Mouse (Mus musculus) embryo, embryonic 11 days (tissue): ENCODE measurements around the gene Ksr2.

ENCODE experiments used
- DNase-seq: peaks from one replicate; pipeline ENCODE4 v3.0.0-alpha.2; 2015

Gene Ksr2

DNA sequence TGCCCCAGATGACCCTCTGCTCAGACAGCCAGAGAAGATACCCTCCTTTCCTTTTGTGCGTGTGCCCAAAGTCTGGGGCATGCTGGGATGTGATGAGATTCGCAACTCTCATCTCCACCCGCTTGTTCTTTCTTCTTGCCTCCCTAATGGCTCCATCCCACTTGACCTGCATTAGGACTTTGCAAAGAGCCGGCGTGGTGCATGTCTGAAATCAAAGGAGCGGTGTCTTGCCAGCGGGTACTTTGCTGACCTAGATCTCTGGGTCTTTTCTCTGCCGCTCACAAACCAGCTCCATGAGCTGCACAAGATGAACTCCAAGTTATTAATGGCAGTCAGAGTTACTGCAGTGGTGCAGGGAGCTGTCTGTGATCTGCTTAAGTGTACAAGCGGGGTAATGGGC, 290.6 kb downstream of the Ksr2 start:
- no peak for DNase-seq

DNA sequence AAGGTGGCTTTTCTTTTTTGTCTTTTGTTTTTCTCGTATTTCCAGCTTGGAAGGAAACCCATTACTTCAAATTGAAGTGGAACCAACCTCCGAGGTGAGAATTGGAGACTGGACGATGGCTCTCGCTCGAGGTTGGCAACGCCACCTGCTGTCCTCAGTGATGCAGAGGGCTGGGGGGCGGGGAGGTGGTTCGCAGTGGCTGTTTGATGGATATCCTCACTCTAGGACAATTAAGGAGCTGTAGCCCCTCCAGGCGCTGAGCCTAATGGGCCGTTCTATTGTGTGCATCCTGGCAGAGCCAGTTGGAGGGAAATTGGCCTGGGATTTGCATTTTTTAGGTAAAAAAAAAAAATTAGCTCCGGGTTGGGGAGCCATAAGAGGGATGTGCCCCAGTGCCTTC, 292.8 kb downstream of the Ksr2 start:
- peak; percentile 32 for DNase-seq

DNA sequence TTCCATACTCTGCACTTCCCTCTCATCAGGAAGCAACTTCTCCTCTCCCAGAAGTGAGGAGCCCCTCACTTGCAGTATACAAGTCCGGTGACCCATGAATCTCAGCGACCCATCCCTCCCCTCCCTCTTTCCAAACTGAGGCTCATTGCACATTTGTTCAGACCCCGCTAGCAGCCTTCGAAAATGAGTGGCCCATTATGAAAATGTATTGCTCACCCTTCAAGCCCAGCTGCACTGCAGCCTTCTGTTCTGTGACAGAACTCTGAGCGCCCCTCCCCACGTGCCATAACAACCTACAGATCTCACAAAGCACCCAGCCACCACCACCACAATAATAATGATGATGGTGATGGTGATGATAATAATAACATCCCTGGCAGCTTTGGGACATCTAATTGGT, 295.5 kb downstream of the Ksr2 start:
- DNase-seq: no peak

DNA sequence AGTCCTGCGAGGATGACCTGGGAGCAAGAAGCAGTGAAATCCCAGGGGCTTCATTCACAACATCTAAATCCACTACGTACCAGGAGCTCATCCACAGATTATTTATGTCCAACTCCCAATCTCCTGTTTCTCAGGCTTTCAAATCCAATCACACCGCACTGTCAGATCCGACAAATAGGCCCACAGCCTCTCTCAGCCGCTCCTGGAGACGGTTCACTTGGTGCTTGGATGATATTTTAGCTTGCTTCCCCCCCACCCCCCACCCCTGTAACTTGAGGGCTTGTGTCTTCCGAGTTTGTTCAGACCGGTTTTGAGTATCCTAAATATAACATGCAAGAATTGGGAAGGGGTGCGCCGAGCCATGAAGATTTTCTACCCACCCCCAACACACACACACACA, 297.8 kb downstream of the Ksr2 start:
- no peak for DNase-seq

DNA sequence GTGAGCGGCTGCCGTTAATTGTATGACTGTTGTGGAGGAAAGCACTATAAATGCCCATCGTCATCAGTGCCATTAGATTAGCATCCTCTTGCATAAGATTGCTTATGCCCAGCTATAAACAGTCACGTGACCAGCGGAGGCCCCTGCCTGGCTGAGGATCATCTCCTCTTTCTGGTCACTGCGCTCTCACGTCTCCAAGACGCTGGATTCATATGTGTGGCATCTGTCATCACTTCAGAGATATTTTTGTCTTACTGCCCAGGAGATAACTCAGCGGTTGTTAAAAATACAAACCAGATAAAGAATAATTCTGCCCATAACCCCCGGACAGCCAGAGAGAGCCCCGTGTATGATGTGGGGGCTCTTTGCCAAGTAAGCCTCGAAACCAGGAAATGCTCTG, 298.4 kb downstream of the Ksr2 start:
- DNase-seq: no peak

DNA sequence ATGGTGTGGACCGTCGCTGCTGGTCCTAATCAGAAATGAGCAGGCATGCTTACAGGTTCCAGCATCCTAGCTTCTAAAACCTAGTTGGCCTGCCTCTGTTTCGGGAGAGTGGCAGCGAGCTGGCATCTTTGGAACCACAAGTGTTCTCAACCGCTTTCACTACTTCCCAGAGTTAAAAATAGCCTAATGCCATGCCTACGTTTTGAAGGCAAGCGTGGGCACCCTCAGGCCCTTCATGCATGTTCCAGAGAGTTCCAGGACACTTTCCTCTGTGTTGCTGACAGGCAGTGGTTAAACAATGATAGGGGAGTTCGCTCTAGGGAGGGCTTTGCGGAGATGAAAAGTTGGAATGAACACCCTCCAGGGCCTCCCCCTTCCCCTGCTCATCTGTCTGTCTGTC, 303.3 kb downstream of the Ksr2 start:
- no peak for DNase-seq

DNA sequence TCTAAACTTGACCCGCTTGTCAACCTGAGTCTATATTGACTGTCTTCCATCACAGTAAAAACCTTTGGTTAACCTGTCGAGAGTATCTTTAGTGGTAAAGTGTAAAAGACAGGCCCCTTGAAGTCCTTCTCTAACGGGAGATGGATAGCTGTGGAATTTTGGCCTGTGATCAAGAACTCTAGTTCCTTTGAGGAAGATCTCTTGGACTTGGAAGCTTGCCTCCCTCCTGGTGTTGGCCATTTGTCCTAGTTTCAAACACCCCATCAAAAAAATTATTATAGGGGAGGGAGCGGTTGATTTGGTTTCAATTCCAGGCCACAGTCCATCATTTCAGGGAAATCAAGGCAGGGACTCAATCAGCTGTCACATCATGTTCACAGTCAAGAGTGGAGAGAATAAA, 309.5 kb downstream of the Ksr2 start:
- DNase-seq: no peak

DNA sequence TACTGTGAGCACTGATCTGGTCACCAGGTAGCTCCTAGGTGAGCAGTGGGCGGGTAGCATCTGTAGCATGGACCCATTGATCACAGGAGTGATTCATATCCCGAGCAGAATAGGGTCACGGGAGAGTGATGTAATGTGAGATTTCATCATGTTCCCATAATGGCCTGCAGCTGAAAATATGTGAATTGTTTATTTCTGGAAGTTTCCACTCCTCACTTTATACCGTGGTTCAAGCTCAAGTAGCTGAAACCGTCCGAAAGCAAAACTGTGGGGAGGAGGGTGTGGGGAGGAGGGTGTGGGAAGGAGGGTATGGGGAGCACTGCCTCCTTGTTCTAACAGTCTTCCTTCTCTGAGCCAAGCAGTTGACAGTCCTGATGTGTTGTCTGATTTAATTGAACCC, 312.7 kb downstream of the Ksr2 start:
- DNase-seq: no peak

DNA sequence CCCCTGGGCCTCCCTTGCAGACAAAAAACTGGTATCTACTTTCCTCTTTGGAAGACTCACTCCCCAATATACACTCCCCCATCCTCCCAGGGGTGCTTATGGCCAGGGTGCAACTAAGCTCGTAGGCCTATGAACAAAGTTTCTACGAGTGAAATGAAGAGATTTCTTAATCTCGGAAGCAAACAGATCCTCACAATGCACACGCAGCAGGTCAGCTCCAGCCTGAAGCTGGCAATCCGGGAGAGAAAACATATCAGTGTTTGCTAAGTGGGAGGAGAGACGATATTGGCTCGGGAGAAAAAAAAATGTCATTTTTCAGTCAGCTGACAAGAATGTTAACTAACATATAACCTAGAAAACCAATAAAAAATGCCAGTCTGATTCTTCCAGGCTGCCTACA, 313.3 kb downstream of the Ksr2 start:
- no peak for DNase-seq

DNA sequence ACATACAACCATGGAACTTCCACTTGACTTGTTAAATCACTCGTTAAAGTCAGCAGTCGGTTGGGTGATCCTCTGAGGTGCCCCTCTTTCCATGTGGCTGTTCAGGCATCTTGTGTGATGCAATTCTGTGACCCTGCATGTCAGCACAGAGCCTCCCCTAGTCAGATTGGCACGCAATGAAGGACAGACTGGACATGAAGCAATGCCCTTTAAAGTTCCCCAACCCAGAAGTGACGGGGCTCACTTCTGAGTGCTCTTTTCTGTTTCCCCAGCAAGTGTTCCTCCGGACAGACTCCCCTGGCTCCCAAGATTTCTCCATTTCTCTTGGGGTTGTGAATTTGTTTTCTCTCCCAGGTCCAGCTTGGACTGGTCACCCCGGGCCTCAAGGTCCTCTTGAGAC, 317.5 kb downstream of the Ksr2 start:
- no peak for DNase-seq

DNA sequence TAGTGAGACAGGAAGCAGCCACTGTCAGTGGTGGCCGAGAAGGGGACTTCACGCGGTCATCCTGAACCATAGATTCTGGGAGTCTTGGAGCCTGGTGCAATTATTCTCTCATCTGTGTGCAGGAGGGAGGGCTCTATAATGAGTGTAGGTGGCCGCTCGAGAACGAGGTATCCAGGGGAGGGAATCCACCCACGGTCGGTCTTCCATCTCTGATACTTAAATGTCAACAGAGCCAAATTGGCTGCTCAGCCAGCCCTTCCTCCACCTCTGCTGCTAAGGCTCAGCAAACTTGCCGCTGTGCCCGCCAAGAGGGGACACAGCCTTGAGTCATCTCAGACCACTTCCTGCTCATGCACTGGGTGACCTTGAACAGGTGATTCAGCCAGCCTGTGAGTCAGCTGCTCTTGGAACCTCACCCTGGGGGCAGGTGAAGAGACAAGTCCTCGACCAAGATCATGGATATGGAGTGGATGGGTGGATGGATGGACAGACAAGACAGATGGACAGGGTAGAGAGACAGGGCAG, 330.9 kb downstream of the Ksr2 start:
- DNase-seq: no peak

DNA sequence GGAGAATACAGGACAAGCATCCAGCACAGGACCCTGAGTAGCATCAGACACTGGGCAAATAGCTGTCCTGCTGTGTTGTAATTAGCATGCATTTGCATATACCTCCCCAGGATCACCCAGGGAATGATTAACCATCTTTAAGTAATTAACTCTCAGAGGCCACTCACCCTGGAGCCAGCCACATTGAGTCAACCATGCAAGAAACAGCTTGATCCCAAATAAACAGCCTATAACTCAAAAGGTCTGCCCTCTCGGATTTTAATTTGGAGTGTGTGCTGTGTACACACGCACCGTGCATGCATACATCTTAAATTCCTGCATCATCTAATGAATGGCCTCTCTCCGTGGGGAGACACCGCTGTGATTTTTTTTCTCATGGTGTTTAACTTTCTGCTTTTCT, 335.6 kb downstream of the Ksr2 start:
- DNase-seq: no peak

DNA sequence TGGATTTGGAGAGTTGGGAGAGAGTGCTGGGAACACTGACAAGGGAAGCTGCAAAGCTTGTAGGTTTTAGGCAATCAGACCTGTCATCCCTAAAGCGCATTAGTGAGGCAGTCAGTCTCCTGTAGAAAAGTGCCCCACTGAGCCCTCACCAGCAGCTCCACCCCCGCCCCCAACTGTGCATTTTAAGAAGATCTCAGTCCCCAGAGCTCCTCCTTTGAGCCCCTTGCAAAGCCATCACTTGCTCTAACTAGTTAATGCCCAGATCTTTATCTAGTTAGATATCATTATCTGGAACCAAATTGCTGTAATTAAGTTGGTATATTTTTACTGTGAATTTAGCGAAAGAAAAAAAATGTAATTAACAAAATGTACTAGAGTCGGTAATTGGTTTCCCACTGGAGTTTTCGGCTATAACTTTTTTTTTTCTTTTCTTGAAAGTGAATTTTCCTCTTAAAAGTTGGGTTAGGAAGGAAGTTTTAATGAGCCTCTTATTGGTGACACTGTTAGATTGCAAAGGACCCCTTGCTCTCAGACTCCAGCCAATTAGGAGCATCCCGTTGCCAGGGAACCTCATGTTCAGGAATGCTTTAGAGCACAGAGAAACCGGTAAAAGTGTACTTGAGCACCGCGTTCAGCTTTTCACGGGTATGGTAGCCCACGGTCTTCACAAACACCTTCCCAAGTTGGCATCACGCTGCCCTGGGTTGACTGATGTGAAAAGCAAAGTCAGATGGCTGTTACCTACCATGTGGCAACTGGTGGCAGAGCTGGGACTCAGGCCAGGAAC, 344.1 kb downstream of the Ksr2 start:
- DNase-seq: peak; percentile 32

DNA sequence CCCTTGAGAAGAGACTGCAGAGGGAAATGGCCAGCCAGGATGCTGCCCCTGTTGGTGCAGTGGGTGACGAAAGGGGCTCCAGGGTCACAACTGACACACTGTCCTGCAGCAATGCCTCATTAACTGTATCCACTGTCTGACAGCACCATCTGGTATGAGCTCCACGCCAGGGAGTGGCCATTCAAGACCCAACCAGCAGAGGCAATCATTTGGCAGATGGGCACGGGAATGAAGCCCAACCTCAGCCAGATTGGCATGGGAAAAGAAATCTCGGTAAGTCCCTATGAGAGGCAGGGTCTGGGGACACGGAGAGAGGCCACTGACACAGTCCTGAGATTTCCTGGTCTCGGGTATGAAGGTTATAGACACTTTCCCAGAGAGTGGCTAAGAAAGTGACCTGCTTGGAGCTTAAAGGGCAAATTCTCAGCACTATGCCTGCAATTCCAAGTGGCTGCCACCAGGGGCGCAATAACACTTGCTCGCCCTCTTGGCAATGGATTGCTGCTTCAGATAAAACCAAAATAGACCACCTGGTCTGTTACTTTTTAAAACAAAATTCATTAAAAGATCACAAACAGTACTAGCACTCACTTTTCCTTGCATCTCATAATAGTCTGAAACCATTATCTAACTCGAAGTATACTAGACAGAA, 347.5 kb downstream of the Ksr2 start:
- DNase-seq: no peak

DNA sequence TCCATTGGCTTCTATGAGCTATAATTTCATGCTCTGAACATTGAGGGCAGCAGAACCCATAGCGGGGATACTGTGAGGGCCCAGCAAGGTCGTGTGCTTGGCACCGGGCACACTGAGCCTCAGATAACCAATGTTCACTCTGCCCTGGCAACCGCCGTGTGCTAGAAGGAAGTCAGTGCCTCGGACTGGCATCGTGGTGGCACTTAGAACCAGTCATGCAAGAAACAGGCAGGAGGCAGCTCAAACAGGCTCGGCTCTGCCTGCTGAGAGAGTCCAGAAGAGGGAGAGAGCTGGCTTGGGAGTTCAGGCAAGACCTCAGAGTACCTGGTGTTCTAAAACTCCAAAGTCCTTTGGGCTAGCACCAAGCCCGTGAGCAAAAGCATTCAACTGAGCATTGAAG, 350.7 kb downstream of the Ksr2 start:
- DNase-seq: no peak

DNA sequence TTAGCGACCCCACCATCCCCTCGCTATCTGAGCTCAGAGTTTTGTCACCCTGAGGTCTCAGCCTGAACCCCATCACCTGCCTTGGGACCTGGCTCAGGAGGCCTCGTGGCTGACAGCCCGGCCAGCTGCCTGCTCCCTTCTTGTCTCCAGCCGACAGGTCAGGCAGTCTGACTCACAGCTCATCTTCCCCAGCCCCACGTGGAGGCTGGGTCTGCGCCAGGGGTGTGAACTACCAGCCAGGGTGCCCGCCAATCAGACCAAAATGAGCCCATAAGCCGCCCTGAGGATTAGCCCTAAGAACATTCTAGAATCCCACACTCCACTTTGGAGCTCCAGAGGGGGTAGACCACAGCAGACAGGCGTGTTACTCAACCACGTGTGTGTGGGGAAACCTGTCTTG, 365.4 kb downstream of the Ksr2 start:
- no peak for DNase-seq

DNA sequence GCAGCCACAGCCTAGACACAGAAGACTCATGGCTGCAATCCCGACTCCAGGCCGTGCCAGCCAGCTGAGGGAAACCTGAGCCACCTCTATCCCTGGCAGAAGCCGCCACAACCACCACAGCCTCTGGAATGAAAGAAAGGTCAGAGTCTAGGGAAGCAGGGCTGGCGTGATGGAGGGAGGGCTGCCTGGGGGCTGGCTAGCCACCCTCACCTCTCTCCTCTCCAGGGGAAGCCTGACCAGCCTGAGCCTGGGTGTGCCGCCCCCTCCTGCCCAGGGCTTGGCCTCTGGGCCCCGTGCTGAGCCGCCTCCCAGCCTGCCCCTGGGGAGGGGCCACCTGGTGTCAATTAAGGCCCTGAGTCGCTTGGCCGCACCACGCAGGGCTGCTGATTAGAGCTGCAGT, 366.9 kb downstream of the Ksr2 start, which contains the start of gene Nos1:
Gene Nos1 (plus strand): TSS at position 352 of the 400 bp plus-strand sequence.
- peak; percentile 62 for DNase-seq

DNA sequence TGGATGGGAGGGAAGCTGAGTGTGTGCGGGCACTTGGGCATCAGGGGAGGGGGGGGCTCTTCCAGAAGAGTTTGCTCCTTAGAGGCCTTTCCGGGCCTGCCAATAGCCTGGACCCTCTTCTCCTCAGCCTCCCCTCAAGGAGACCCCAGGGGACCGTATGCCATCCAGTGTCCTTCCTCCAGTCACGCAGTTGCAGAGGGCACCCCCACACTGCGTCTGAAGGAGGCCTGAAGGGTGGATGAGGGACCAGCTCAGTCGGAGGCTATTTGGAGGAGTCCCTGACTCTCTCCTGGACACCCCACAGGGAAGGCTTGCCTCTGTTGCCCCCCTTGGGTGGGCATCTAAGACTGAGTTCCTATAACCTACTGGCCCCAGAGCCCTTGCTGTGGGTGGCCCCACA, 367.4 kb downstream of the Ksr2 start:
- no peak for DNase-seq

DNA sequence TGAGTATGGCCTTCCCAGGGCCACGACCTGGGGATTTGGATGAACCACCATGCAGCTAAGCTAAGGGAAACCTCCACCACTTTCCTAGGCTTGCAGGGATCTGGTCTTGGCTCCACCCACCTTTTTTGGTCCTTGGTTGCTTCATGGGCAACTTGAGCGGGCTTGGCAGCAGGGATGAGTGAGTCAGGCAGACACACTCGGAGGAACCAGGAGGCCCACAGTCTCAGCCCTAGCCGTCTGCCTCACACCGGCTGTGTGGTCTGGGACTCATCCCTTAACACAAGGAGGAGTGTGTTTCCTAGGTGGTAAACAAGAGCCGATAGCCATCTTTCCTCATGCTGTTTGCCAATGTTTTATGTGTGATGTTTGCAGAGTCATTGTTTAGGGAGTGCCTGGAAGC, 376.3 kb downstream of the Ksr2 start:
- DNase-seq: no peak

DNA sequence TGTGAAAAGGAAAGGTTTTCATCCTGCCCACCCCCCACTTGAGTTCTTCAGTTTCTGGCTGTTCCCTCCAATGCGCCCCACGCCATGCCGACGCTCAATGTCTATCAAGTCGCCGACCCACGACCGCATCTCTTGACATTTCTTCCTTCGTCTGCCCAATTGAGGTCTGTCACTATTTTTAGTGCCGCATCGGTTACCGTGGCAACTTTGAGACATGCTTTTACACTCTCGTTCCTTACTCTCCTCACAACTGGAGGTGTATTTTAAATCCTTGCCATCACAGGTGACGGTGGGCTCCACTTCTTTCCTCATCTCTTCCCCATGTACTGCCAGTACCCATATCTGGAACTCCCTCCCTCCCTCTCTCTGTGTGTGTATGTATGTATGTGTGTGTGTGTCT, 378.1 kb downstream of the Ksr2 start:
- no peak for DNase-seq

DNA sequence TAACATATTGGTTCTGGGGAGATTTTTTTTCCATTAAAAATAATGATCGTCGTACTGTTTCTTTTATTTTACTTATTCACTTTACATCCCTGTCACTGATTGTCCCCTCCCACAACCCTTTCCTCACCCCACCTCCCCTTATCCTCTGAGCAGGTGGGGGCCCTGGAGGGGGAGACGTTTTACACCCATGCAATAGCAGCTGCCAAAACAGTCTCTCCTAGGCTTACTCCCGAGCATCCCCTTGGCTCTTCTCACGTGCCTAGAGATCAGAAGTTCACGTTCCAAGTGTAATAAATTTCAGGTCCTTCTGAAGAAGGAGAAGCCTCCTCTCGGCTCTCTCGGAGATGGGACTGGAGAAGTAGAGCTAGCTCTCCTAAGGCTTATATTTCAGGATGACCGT, 387.0 kb downstream of the Ksr2 start:
- DNase-seq: no peak

DNA sequence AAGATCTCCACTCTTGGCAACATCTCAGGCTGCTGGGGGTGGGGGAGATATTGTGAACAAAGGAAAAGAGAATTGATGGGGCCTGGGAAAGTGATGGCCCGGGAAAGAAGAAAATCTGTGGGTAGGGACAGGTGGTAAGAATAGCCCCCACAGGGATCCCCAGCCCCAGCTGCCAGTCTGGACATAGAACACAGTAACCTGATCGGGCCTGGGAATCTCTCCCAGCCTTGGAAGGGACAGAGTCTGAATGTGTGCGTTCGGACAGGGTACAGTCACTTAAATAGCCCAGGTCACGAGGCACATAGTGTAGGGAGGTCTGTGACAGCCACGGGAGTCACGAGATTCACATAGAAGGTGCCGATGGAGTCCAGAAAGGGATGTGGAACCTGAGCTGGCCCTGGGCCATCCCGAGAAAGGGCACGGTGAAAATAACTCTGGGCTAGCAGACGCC, 388.3 kb downstream of the Ksr2 start:
- DNase-seq: no peak

DNA sequence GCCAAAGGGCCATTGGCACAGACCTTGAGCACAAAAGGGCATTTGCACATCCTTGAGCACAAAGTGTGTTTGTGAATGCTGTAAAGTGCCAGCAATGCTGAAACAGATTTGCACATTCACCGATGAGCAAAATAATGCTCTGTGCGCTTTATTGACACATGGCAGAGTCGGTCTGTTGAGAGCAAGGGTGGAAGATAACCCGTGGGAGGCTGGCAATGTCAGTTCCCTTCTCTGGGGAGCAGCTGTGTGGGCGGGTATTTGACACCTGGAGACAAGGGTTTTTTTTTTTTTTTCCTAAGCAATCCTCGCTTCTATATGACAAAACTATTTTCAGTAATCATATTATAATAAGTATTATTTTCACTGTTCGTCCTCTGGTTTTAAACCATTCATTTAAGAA, 389.8 kb downstream of the Ksr2 start:
- DNase-seq: no peak

DNA sequence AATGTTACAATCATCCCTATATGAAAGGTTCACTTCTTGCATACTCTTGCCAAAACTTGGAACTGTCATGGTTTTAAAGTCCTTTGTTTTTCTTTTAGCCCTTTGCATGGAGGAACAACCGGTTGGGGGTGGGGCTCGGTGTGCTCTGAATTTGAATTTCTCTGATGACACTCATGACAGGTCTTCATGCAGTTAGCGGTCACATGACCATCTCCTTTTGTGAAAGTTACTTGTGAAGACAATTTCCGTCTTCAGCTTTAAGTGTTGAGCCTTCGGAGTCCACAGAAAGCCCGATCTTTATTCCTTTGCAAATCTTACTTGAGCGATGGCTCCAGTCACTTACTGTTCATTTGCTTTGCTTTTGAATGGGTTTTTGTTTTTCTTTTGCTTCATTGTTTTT, 397.1 kb downstream of the Ksr2 start:
- DNase-seq: no peak

DNA sequence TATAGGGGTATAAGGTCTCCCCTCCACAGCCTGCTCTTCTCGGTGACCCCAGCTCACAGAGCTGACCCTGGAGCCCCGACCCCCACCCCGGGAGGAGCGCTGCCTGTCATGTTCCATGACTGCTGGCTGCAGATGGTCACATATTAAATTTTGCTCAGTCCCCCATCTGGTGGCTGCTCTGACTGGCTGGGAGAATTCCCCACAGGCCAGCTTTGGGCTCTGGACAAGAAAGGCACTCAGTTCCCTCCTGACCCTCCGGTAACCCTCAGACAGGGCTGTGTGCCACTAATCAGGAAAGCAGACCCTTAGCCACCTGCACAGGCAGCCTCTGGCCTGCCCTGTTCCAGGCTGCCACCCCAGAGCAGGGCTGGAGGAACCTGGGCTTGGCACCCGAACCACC, 405.0 kb downstream of the Ksr2 start:
- no peak for DNase-seq
